Mouse (Mus musculus) gastrocnemius, postnatal 36 days (tissue): ENCODE data around the gene Kremen2. TPM values are rescaled to one million over a fixed set of nuclear protein-coding genes. Genes with fewer than 3 reads are reported as not detected.
A peak's percentile ranks its signal among the peaks of the same experiment; 100 is the strongest.

Experiments used
- DNase-seq, 2 experiments: peaks; one replicate each; pipeline ENCODE4 v3.0.0; 2022
- intact Hi-C: fragments of 180-260 bp; cut with DNase I; formaldehyde crosslinking; loops from one replicate; pipeline ENCODE4 v1.15.1; 2025
- total RNA-seq, 2 experiments: library from RNA; stranded (reverse); gene quantifications; 2 replicates each; pipeline ENCODE4 v1.2.3; 2021

Gene Kremen2
- total RNA-seq, 2 experiments from 2014 or later, result not detected

DNA sequence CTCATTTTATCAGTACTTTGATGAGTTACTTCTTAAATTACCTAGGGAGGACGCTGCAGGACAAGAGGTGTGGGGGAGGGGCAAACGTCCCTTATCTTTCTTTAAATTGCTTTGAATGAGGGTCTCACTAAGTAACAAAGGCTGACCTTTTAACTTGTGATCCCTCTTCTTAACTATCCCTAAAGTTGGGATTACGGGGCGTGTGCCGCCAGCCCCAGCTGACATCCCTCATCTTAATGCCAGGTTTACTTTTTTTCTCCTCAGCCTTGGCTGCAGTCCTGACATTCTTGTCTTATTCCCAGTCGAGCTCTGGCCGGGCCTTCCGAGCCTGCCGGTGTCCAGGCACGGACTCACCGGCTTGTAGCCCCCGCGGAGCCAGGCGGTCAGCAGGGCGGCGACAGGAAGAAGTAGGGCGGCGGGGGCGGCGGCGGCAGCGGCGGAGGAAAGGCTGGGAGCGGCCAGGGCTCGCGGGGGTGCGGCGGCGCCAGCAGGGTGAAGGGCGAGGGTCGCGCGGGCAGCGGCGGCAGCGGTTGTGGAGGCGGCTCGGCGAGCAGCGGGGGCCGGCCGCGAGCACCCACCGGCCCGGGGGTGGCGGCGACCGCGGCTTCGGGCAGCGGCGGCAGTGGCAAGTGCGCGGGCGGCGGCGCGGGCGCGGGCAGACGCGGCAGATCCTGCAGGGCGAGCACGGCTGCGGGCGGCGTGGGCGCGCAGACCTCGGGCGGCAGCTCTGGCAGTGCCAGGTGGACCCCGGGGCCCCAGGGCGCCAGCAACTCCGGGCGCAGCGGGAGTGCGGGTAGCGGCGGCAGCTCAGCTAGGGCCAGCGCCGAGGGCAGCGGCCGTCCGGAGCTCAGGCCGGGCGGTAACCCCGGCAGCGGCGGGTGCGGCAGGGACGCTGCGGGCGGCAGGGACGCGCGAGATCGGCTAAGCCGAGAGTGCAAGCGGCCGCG, 46.2 kb downstream of the Kremen2 start:
- intact Hi-C loops, result no loop called here

DNA sequence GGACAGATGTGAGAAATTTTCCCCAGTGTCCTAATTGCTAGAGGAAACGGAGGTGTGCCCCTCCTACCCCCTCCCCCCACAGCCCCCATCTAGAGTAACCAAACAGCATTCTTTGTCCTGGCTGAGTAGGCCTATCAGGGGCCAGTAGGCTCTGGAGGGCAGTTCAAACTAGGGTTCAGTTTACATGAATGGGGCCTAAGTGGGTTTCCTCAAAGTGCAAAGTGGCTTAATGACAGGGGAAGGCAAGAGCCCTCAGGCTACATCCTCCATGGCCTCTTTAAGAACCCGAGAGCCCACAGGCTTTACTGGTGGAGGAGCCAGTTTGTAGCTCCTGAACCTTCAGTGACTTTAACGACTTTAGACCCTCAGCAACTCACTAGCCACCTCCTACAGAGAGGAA, 49.8 kb downstream of the Kremen2 start:
- intact Hi-C loops, result no loop called here

More for the DNA sequence above, 46.2 kb downstream of the Kremen2 start:
- DNase-seq, result peak in 1 of 2 experiments; percentile 40

DNA sequence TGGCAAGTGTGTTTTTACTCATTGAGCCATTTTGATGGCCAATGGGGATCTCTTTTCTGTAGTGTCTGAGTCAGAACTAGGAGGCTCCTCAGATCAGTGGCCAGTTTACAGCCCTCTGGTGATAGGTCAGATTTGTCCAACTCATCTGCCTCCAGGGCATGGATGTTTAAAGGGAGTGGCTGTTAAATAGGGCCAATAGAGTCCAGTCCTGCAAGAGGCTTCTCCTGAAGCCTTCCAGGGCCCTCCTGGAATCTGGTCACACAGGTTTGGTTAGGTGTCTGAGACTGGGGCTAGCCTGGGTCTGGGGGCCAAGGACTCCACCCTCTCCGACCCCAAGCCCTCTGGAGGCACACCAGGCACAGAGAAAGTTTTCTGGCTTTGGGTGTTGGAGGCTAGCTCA, 51.1 kb downstream of the Kremen2 start:
- intact Hi-C loops, result no loop called here
- no peak for DNase-seq

More for the DNA sequence above, 49.8 kb downstream of the Kremen2 start:
- DNase-seq, result no peak

Other genes with a start within 250 kb of the Kremen2 start
- 1 to 10 TPM; 1.8 TPM for gene Zfp213, start 181.6 kb downstream of the Kremen2 start, total RNA-seq
- 1 to 10 TPM; 1.5 to 1.8 TPM for gene Zfp13, start 146.3 kb downstream of the Kremen2 start, total RNA-seq
- not detected for gene Zscan10, start 145.0 kb downstream of the Kremen2 start, total RNA-seq
- gene Mmp25, start 100.6 kb downstream of the Kremen2 start, total RNA-seq, result not detected
- gene Bicdl2, start 85.3 kb downstream of the Kremen2 start, total RNA-seq, result not detected
- 100 to 1,000 TPM; 125 TPM for gene Hcfc1r1, start 72.2 kb downstream of the Kremen2 start, total RNA-seq
- 1 to 10 TPM; 7.6 to 9.2 TPM for gene Thoc6, start 72.0 kb downstream of the Kremen2 start, total RNA-seq
- gene Tnfrsf12a, start 68.4 kb downstream of the Kremen2 start, total RNA-seq, result 10 to 100 TPM; 38.1 to 49.0 TPM
- gene Cldn6, start 66.6 kb downstream of the Kremen2 start, total RNA-seq, result not detected
- not detected for gene Cldn9, start 61.8 kb downstream of the Kremen2 start, total RNA-seq
- not detected for gene 1520401A03Rik, start 23.1 kb downstream of the Kremen2 start, total RNA-seq
- gene Pkmyt1, start 19.5 kb downstream of the Kremen2 start, total RNA-seq, result under 1 TPM; 0.52 to 0.64 TPM
- 1 to 10 TPM; 3.6 to 4.0 TPM for gene Paqr4, start 5.0 kb downstream of the Kremen2 start, total RNA-seq
- 10 to 100 TPM; 34.3 to 38.0 TPM for gene Flywch1, start 25.8 kb upstream of the Kremen2 start, total RNA-seq
- gene Flywch2, start 40.2 kb upstream of the Kremen2 start, total RNA-seq, result under 1 TPM in 1 of 2 experiments, not detected in 1; 0.46 TPM
- gene Srrm2, start 44.7 kb upstream of the Kremen2 start, total RNA-seq, result 100 to 1,000 TPM; 153 to 189 TPM
- gene Elob, start 83.3 kb upstream of the Kremen2 start, total RNA-seq, result 100 to 1,000 TPM; 270 to 297 TPM
- not detected for gene Prss33, start 90.2 kb upstream of the Kremen2 start, total RNA-seq
- not detected for gene Prss32, start 98.0 kb upstream of the Kremen2 start, total RNA-seq
- under 1 TPM in 1 of 2 experiments, not detected in 1; 0.37 TPM for gene Prss41, start 98.3 kb upstream of the Kremen2 start, total RNA-seq
- gene Prss21, start 122.2 kb upstream of the Kremen2 start, total RNA-seq, result not detected
- not detected for gene Dcpp1, start 135.0 kb upstream of the Kremen2 start, total RNA-seq
- not detected for gene Dcpp2, start 135.0 kb upstream of the Kremen2 start, total RNA-seq
- not detected for gene Dcpp3, start 171.6 kb upstream of the Kremen2 start, total RNA-seq
- gene Sbp, start 195.8 kb upstream of the Kremen2 start, total RNA-seq, result not detected
- not detected for gene Sbpl, start 209.4 kb upstream of the Kremen2 start, total RNA-seq
- not detected for gene Prss30, start 234.7 kb upstream of the Kremen2 start, total RNA-seq